8 mouse cellular contexts compared by ENCODE assay signal in genomic region chr7:19283406-19283804, GRCm38 (mm10). TPM values are rescaled to one million over a fixed set of nuclear protein-coding genes. Genes with fewer than 3 reads are reported as not detected.
DNase-seq lines count a peak whose midpoint lies in the region; ATAC-seq and TF ChIP-seq lines count a peak whose summit lies in the region.

No protein-coding gene starts in this region.

- peaks cover 28% of the 10 kb centered on the region for H3K27me3 ChIP-seq in kidney, postnatal 0 days (ENCODE audit: insufficient read depth, low read length)
- H3K27me3 ChIP-seq in embryonic facial prominence, embryonic 13.5 days: peaks cover 52% of the 10 kb centered on the region
- peaks cover 36% of the 10 kb centered on the region for H3K27me3 ChIP-seq in intestine, embryonic 15.5 days (replicated peaks)
- H3K27me3 ChIP-seq in myocyte (ENCODE audit: control insufficient read depth, insufficient read depth, insufficient read length): peaks cover 12% of the 10 kb centered on the region

- no peak overlapping the region for H3ac ChIP-seq in myocyte (ENCODE audit: control insufficient read depth, insufficient read length)

- no peak overlapping the region for H3K27ac ChIP-seq in kidney, postnatal 0 days
- H3K27ac ChIP-seq in embryonic facial prominence, embryonic 13.5 days: no peak overlapping the region
- no peak overlapping the region for H3K27ac ChIP-seq in intestine, embryonic 15.5 days

- peak overlapping the region; percentile 46; the same call in 1 of the 2 replicates for H3K4me3 ChIP-seq in kidney, postnatal 0 days (replicated peaks; ENCODE audit: low read depth, low read length)
- H3K4me3 ChIP-seq in embryonic facial prominence, embryonic 13.5 days: peak overlapping the region; percentile 63
- H3K4me3 ChIP-seq in intestine, embryonic 15.5 days (replicated peaks): peak overlapping the region; percentile 56
- peak overlapping the region; percentile 7 for H3K4me3 ChIP-seq in myocyte

- no peak overlapping the region for H3K9ac ChIP-seq in kidney, postnatal 0 days (ENCODE audit: low read depth, low read length)
- no peak overlapping the region for H3K9ac ChIP-seq in embryonic facial prominence, embryonic 13.5 days
- H3K9ac ChIP-seq in intestine, embryonic 15.5 days: no peak overlapping the region

- H3K36me3 ChIP-seq in kidney, postnatal 0 days (ENCODE audit: insufficient read depth, low read length): no peaks in the 10 kb centered on the region
- H3K36me3 ChIP-seq in embryonic facial prominence, embryonic 13.5 days: peaks cover 2% of the 10 kb centered on the region; the same call in 1 of the 2 replicates
- H3K36me3 ChIP-seq in intestine, embryonic 15.5 days: no peaks in the 10 kb centered on the region
- no peaks in the 10 kb centered on the region for H3K36me3 ChIP-seq in myocyte (ENCODE audit: control insufficient read depth, insufficient read depth)

- H3K9me3 ChIP-seq in kidney, postnatal 0 days (replicated peaks; ENCODE audit: low read length): no peaks in the 10 kb centered on the region
- no peaks in the 10 kb centered on the region for H3K9me3 ChIP-seq in embryonic facial prominence, embryonic 13.5 days
- H3K9me3 ChIP-seq in intestine, embryonic 15.5 days: no peaks in the 10 kb centered on the region

- ATAC-seq in kidney, postnatal 0 days (replicated peaks; ENCODE audit: low FRiP score, low read depth): no peak
- no peak for ATAC-seq in embryonic facial prominence, embryonic 13.5 days (ENCODE audit: insufficient number of reproducible peaks, insufficient read depth, low FRiP score, low TSS enrichment, low read depth)
- ATAC-seq in intestine, embryonic 15.5 days: no peak

- no peak for DNase-seq in kidney, postnatal 0 days (ENCODE audit: low spot score)
- no peak for DNase-seq in kidney, adult 18-20 months
- no peak for DNase-seq in gastrocnemius, postnatal 4 days (ENCODE audit: low spot score in 2 of 2)
- DNase-seq in thymus, adult 18-20 months: no peak
- DNase-seq in cerebellum, adult 18-20 months: no peak

- no peak for TF ChIP-seq CTCF in kidney, postnatal 0 days (IDR thresholded peaks at IDR 0.05; ENCODE audit: low read depth)

- 41% methylated on average over 14 of the region's 14 CpGs for WGBS in kidney, postnatal 0 days
- WGBS in embryonic facial prominence, embryonic 13.5 days: 40% methylated on average over 14 of the region's 14 CpGs
- 39% methylated on average over 14 of the region's 14 CpGs for WGBS in intestine, embryonic 15.5 days

- no peak for TF ChIP-seq POLR2A in myocyte (IDR thresholded peaks at IDR 0.05; ENCODE audit: insufficient read length, low read depth)

- H3K4me1 ChIP-seq in kidney, postnatal 0 days (replicated peaks; ENCODE audit: insufficient read depth, low read length): 0 out of 2 replicates have a peak, but pooled peaks cover 4% of the 10 kb centered on the region
- peaks cover 18% of the 10 kb centered on the region for H3K4me1 ChIP-seq in embryonic facial prominence, embryonic 13.5 days
- peaks cover 12% of the 10 kb centered on the region for H3K4me1 ChIP-seq in intestine, embryonic 15.5 days (replicated peaks)

- H3K4me2 ChIP-seq in kidney, postnatal 0 days (ENCODE audit: low read length): peak overlapping the region; percentile 79
- H3K4me2 ChIP-seq in embryonic facial prominence, embryonic 13.5 days: peak overlapping the region; percentile 98
- peak overlapping the region; percentile 100 for H3K4me2 ChIP-seq in intestine, embryonic 15.5 days (replicated peaks)
- peak overlapping the region; percentile 69 for H3K4me2 ChIP-seq in myocyte (ENCODE audit: low read depth)

- no peaks in the 10 kb centered on the region for H3K79me2 ChIP-seq in myocyte (ENCODE audit: control insufficient read depth, insufficient read depth)

TF ChIP-seq in myocyte, 11 proteins besides CTCF, POLR2A, EP300 and RAD21:
- TF ChIP-seq SRF (IDR thresholded peaks at IDR 0.05; ENCODE audit: control insufficient read depth, insufficient read length, low read depth): no peak
- TF ChIP-seq TCF12 (IDR thresholded peaks at IDR 0.05; ENCODE audit: insufficient read depth, poor library complexity, severe bottlenecking): no peak
- TF ChIP-seq REST (IDR thresholded peaks at IDR 0.05; ENCODE audit: insufficient read depth, insufficient read length): no peak
- no peak for TF ChIP-seq MYOG (IDR thresholded peaks at IDR 0.05; ENCODE audit: control insufficient read depth in 1 of 3, insufficient read depth in 1 of 3, insufficient read length in 2 of 3, low read depth in 2 of 3)
- TF ChIP-seq USF1 (IDR thresholded peaks at IDR 0.05; ENCODE audit: low read depth): no peak
- TF ChIP-seq MAX (IDR thresholded peaks at IDR 0.05; ENCODE audit: low read depth): no peak
- no peak for TF ChIP-seq E2F4 (IDR thresholded peaks at IDR 0.05; ENCODE audit: insufficient read depth)
- no peak for TF ChIP-seq MYOD1 (IDR thresholded peaks at IDR 0.05; ENCODE audit: control insufficient read depth in 1 of 3, insufficient read length in 2 of 3, low read depth in 2 of 3)
- no peak for TF ChIP-seq TCF3 (IDR thresholded peaks at IDR 0.05; ENCODE audit: insufficient read length, low read depth)
- TF ChIP-seq CEBPB (IDR thresholded peaks at IDR 0.05; ENCODE audit: insufficient read depth, poor library complexity, severe bottlenecking): no peak
- TF ChIP-seq POLR2AphosphoS2 (IDR thresholded peaks at IDR 0.05; ENCODE audit: insufficient read length, low read depth): no peak

RNA-seq across cellular contexts. Expression of gene Rtn2, which starts 1.0 kb away (rescaled TPM):
- 7.3 and 7.4 TPM in 2 replicates for polyA plus RNA-seq in kidney, postnatal 0 days (2015; fragmentation: Nextera tagmentation; extraction: Ambion mirVana)
- polyA plus RNA-seq in embryonic facial prominence, embryonic 13.5 days (2015; fragmentation: Nextera tagmentation; extraction: Ambion mirVana): 10.2 and 11.7 TPM in 2 replicates
- 11.3 and 12.5 TPM in 2 replicates for polyA plus RNA-seq in intestine, embryonic 15.5 days (2015; fragmentation: Nextera tagmentation; extraction: Ambion mirVana)
- 340 TPM for polyA plus RNA-seq in myocyte (2012; fragmentation: generic; extraction: Trizol)
- total RNA-seq in gastrocnemius, postnatal 4 days (2021): 100 to 1,000 TPM; 473 to 501 TPM

RNA-seq across cellular contexts. Expression of gene Ppm1n, which starts 3.5 kb away (rescaled TPM):
- polyA plus RNA-seq in kidney, postnatal 0 days (2015; fragmentation: Nextera tagmentation; extraction: Ambion mirVana): 0.18 TPM in 1 of 2 replicates, not detected in the other
- polyA plus RNA-seq in embryonic facial prominence, embryonic 13.5 days (2015; fragmentation: Nextera tagmentation; extraction: Ambion mirVana): not detected in 2 replicates
- 0.14 and 0.34 TPM in 2 replicates for polyA plus RNA-seq in intestine, embryonic 15.5 days (2015; fragmentation: Nextera tagmentation; extraction: Ambion mirVana)
- polyA plus RNA-seq in myocyte (2012; fragmentation: generic; extraction: Trizol): 0.42 TPM
- not detected for total RNA-seq in gastrocnemius, postnatal 4 days (2021)

RNA-seq across cellular contexts. Expression of gene Vasp, which starts 11.8 kb away (rescaled TPM):
- polyA plus RNA-seq in kidney, postnatal 0 days (2015; fragmentation: Nextera tagmentation; extraction: Ambion mirVana): 89.4 and 94.4 TPM in 2 replicates
- polyA plus RNA-seq in embryonic facial prominence, embryonic 13.5 days (2015; fragmentation: Nextera tagmentation; extraction: Ambion mirVana): 57.3 and 64.0 TPM in 2 replicates
- polyA plus RNA-seq in intestine, embryonic 15.5 days (2015; fragmentation: Nextera tagmentation; extraction: Ambion mirVana): 109 and 114 TPM in 2 replicates
- polyA plus RNA-seq in myocyte (2012; fragmentation: generic; extraction: Trizol): 189 TPM
- 10 to 100 TPM; 65.3 to 71.9 TPM for total RNA-seq in gastrocnemius, postnatal 4 days (2021)

RNA-seq across cellular contexts. Expression of gene Fosb, which starts 26.4 kb away (rescaled TPM):
- 0.11 TPM in 2 replicates for polyA plus RNA-seq in kidney, postnatal 0 days (2015; fragmentation: Nextera tagmentation; extraction: Ambion mirVana)
- polyA plus RNA-seq in embryonic facial prominence, embryonic 13.5 days (2015; fragmentation: Nextera tagmentation; extraction: Ambion mirVana): 0.06 and 0.23 TPM in 2 replicates
- 0.09 and 0.14 TPM in 2 replicates for polyA plus RNA-seq in intestine, embryonic 15.5 days (2015; fragmentation: Nextera tagmentation; extraction: Ambion mirVana)
- polyA plus RNA-seq in myocyte (2012; fragmentation: generic; extraction: Trizol): 0.82 TPM
- total RNA-seq in gastrocnemius, postnatal 4 days (2021): 1 to 10 TPM; 2.5 to 3.8 TPM

RNA-seq across cellular contexts. Expression of gene Opa3, which starts 55.3 kb away (rescaled TPM):
- polyA plus RNA-seq in kidney, postnatal 0 days (2015; fragmentation: Nextera tagmentation; extraction: Ambion mirVana): 30.4 and 30.5 TPM in 2 replicates
- 36.2 and 38.2 TPM in 2 replicates for polyA plus RNA-seq in embryonic facial prominence, embryonic 13.5 days (2015; fragmentation: Nextera tagmentation; extraction: Ambion mirVana)
- polyA plus RNA-seq in intestine, embryonic 15.5 days (2015; fragmentation: Nextera tagmentation; extraction: Ambion mirVana): 36.8 and 39.4 TPM in 2 replicates
- 29.8 TPM for polyA plus RNA-seq in myocyte (2012; fragmentation: generic; extraction: Trizol)
- 10 to 100 TPM; 30.7 to 31.3 TPM for total RNA-seq in gastrocnemius, postnatal 4 days (2021)

Comparison
In these comparisons a context has a peak if more than half of its experiments do, and no peak if none do; other contexts are left out.
1. H3K4me3 ChIP-seq: peak in every context shown above with its lines; median percentile 63 in embryonic facial prominence, embryonic 13.5 days; 56 in intestine, embryonic 15.5 days; 46 in kidney, postnatal 0 days; 7 in myocyte.
2. RNA of gene Rtn2, which starts 1.0 kb away (polyA plus RNA-seq): 340 TPM in myocyte (single experiment); 10.2 to 11.7 TPM in embryonic facial prominence, embryonic 13.5 days, 11.3 to 12.5 TPM in intestine, embryonic 15.5 days and 7.3 to 7.4 TPM in kidney, postnatal 0 days; every median in the first group is over 10 times any median in the second.
3. Peak in every context shown above with its lines, with median percentiles within 50 percentile points of each other: H3K4me2 ChIP-seq.